Mouse (Mus musculus) heart, embryonic 10.5 days (tissue): ENCODE measurements at regions not wholly inside any gene's neighbourhood (a gene's known extent, or its start where the extent isn't known, plus 50 kb on each side); places are given as distances from the start of the nearest gene placed in this dataset.

ENCODE experiments used
- DNase-seq: peaks from one replicate; pipeline ENCODE4 v3.0.0-alpha.2; 2017; ENCODE audit warnings: low spot score
- H3K27ac ChIP-seq: fragments of 300-500 bp; sonication (generic); 2 replicates; pipeline ENCODE4 v1.5.1; 2016; ENCODE audit warnings: mild to moderate bottlenecking
- H3K27me3 ChIP-seq: fragments of 300-500 bp; sonication (generic); 2 replicates; pipeline ENCODE4 v1.6.1; 2016; ENCODE audit warnings: mild to moderate bottlenecking; ENCODE audit not compliant: poor library complexity, insufficient read depth, severe bottlenecking
- H3K36me3 ChIP-seq: fragments of 300-500 bp; sonication (generic); 2 replicates; pipeline ENCODE4 v1.6.1; 2016; ENCODE audit warnings: mild to moderate bottlenecking, moderate library complexity
- H3K4me1 ChIP-seq: fragments of 300-500 bp; sonication (generic); 2 replicates; pipeline ENCODE4 v1.6.1; 2016; ENCODE audit warnings: mild to moderate bottlenecking
- H3K4me3 ChIP-seq: fragments of 300-500 bp; sonication (generic); 2 replicates; pipeline ENCODE4 v1.5.1; 2016; ENCODE audit warnings: mild to moderate bottlenecking, moderate library complexity
- H3K9me3 ChIP-seq: fragments of 300-500 bp; sonication (generic); 2 replicates; pipeline ENCODE4 v1.6.1; 2016; ENCODE audit warnings: mild to moderate bottlenecking, moderate library complexity
- WGBS: fragments of 180-500 bp; shearing (Covaris S2); methylation state at CpG from one replicate; pipeline ENCODE4 v1.1.7; 2016; 5-methylcytosine and 5-hydroxymethylcytosine counted together

- no peak for DNase-seq
- Histone ChIP-seq H3K27ac (no peak overlapping the region), H3K4me1 (no peaks in the 10 kb centered on the region), H3K27me3 (no peaks in the 10 kb centered on the region), H3K36me3 (no peaks in the 10 kb centered on the region), H3K9me3 (no peaks in the 10 kb centered on the region), H3K4me3 (no peak overlapping the region)
- WGBS = 88% methylated on average over 11 of the region's 11 CpGs
Measured at GRCm38 (mm10) chr16:10098511-10098910, 71.5 kb upstream of the Rpl39l start.

- Histone ChIP-seq H3K9me3 (no peaks in the 10 kb centered on the region), H3K4me3 (no peak overlapping the region), H3K4me1 (no peaks in the 10 kb centered on the region), H3K36me3 (no peaks in the 10 kb centered on the region), H3K27me3 (no peaks in the 10 kb centered on the region), H3K27ac (0 out of 2 replicates have a peak overlapping the region, but pooled peaks have one; percentile 47)
- WGBS = 56% methylated on average over 18 of the region's 18 CpGs
- peak; percentile 73 for DNase-seq
Measured at GRCm38 (mm10) chr16:10088461-10089353, 81.3 kb upstream of the Rpl39l start.

GRCm38 (mm10) chr16:10086341-10086740, 83.7 kb upstream of the Rpl39l start:
- no peaks in the 10 kb centered on the region for H3K9me3 ChIP-seq
- H3K4me1 ChIP-seq = no peaks in the 10 kb centered on the region
- no peak overlapping the region for H3K4me3 ChIP-seq
- H3K36me3 ChIP-seq = no peaks in the 10 kb centered on the region
- DNase-seq = peak; percentile 68
- WGBS = 63% methylated on average over 1 of the region's 1 CpGs
- no peak overlapping the region for H3K27ac ChIP-seq
- H3K27me3 ChIP-seq = no peaks in the 10 kb centered on the region

GRCm38 (mm10) chr16:10085429-10085828, 84.6 kb upstream of the Rpl39l start:
- Histone ChIP-seq H3K4me1 (no peaks in the 10 kb centered on the region), H3K9me3 (no peaks in the 10 kb centered on the region), H3K36me3 (no peaks in the 10 kb centered on the region), H3K27ac (no peak overlapping the region), H3K27me3 (no peaks in the 10 kb centered on the region), H3K4me3 (no peak overlapping the region)
- no peak for DNase-seq
- 65% methylated on average over 5 of the region's 5 CpGs for WGBS

- no peaks in the 10 kb centered on the region for H3K36me3 ChIP-seq
- DNase-seq = peak; percentile 52
Measured at GRCm38 (mm10) chr16:10081751-10082150, 86.4 kb upstream of the Grin2a start.

GRCm38 (mm10) chr16:10080121-10080679, 84.8 kb upstream of the Grin2a start:
- no peaks in the 10 kb centered on the region for H3K9me3 ChIP-seq
- H3K4me3 ChIP-seq = no peak overlapping the region
- no peaks in the 10 kb centered on the region for H3K36me3 ChIP-seq
- H3K4me1 ChIP-seq = no peaks in the 10 kb centered on the region
- DNase-seq = peak; percentile 62
- no peak overlapping the region for H3K27ac ChIP-seq
- H3K27me3 ChIP-seq = no peaks in the 10 kb centered on the region
- WGBS = 82% methylated on average over 7 of the region's 7 CpGs

More at GRCm38 (mm10) chr16:10081751-10082150, 86.4 kb upstream of the Grin2a start:
- 58% methylated on average over 2 of the region's 2 CpGs for WGBS
- Histone ChIP-seq H3K27ac (no peak overlapping the region), H3K27me3 (no peaks in the 10 kb centered on the region), H3K9me3 (no peaks in the 10 kb centered on the region), H3K4me1 (no peaks in the 10 kb centered on the region), H3K4me3 (no peak overlapping the region)

GRCm38 (mm10) chr16:10073158-10073557, 77.8 kb upstream of the Grin2a start:
- no peak overlapping the region for H3K4me3 ChIP-seq
- WGBS = 28% methylated on average over 6 of the region's 6 CpGs
- H3K4me1 ChIP-seq = no peaks in the 10 kb centered on the region
- DNase-seq = no peak
- no peaks in the 10 kb centered on the region for H3K9me3 ChIP-seq
- no peak overlapping the region for H3K27ac ChIP-seq
- no peaks in the 10 kb centered on the region for H3K27me3 ChIP-seq
- no peaks in the 10 kb centered on the region for H3K36me3 ChIP-seq

GRCm38 (mm10) chr16:10063491-10063890, 68.1 kb upstream of the Grin2a start:
- 61% methylated on average over 8 of the region's 8 CpGs for WGBS
- DNase-seq = no peak
- no peaks in the 10 kb centered on the region for H3K9me3 ChIP-seq
- H3K27ac ChIP-seq = no peak overlapping the region
- H3K36me3 ChIP-seq = no peaks in the 10 kb centered on the region
- H3K27me3 ChIP-seq = no peaks in the 10 kb centered on the region
- H3K4me3 ChIP-seq = no peak overlapping the region
- no peaks in the 10 kb centered on the region for H3K4me1 ChIP-seq

- Histone ChIP-seq H3K4me1 (0 out of 2 replicates have a peak, but pooled peaks cover 3% of the 10 kb centered on the region), H3K36me3 (no peaks in the 10 kb centered on the region), H3K9me3 (no peaks in the 10 kb centered on the region), H3K4me3 (no peak overlapping the region), H3K27me3 (no peaks in the 10 kb centered on the region), H3K27ac (no peak overlapping the region)
- 74% methylated on average over 4 of the region's 4 CpGs for WGBS
- no peak for DNase-seq
Measured at GRCm38 (mm10) chr16:10058094-10058493, 62.7 kb upstream of the Grin2a start.
